Mouse (Mus musculus) CH12.LX (cell line): ENCODE results near the gene Krt19. TPM values are rescaled to one million over a fixed set of nuclear protein-coding genes. Genes with fewer than 3 reads are reported as not detected.

Source experiments
- DNase-seq: peaks from one replicate; pipeline ENCODE4 v3.0.0-alpha.2; 2013; ENCODE audit errors: extremely low read depth
- H3K27ac ChIP-seq: 2 replicates; pipeline ENCODE4 v1.5.1; 2012; ENCODE audit warnings: low read depth, mild to moderate bottlenecking, control low read depth, moderate library complexity; ENCODE audit not compliant: insufficient read depth
- H3K27me3 ChIP-seq: replicated peaks from 2 replicates; pipeline ENCODE3; 2012; ENCODE audit warnings: inconsistent platforms
- H3K36me3 ChIP-seq, 2 experiments: replicated peaks in 1 of 2; 2 replicates each; pipeline versions ENCODE3 to v1.6.1; 2012; ENCODE audit warnings: inconsistent platforms in 1 of 2, low read length in 1 of 2, mild to moderate bottlenecking in 1 of 2, mixed read lengths in 1 of 2, moderate library complexity in 1 of 2; ENCODE audit not compliant: control insufficient read depth in 1 of 2, insufficient read depth in 1 of 2
- H3K4me1 ChIP-seq, 2 experiments: 2 replicates each; pipeline ENCODE4 v1.6.1; 2012; ENCODE audit warnings: inconsistent platforms in 1 of 2, moderate library complexity in 1 of 2; ENCODE audit not compliant: insufficient read depth in 2 of 2, control insufficient read depth in 1 of 2
- H3K4me2 ChIP-seq: 2 replicates; pipeline ENCODE4 v1.6.1; 2012; ENCODE audit warnings: low read depth, mild to moderate bottlenecking, control low read depth; ENCODE audit not compliant: poor library complexity, insufficient read depth, severe bottlenecking
- H3K4me3 ChIP-seq, 3 experiments: fragments of 150-350 bp in 1 of 3; sonication (generic) in 1 of 3; replicated peaks in 1 of 3; 2 replicates each; pipeline versions ENCODE3 to v1.5.1; 2011 to 2012; ENCODE audit warnings: low read depth in 2 of 3, low read length in 2 of 3, mild to moderate bottlenecking in 2 of 3, moderate library complexity in 2 of 3, control low read depth in 1 of 3, improper control_type of control experiment in 1 of 3, inconsistent platforms in 1 of 3, mixed read lengths in 1 of 3; ENCODE audit not compliant: poor library complexity in 1 of 3
- H3K79me2 ChIP-seq: replicated peaks from 2 replicates; pipeline ENCODE4 v1.6.1; 2012; ENCODE audit warnings: mild to moderate bottlenecking, moderate library complexity; ENCODE audit not compliant: control insufficient read depth, poor library complexity, insufficient read depth, severe bottlenecking; ENCODE audit errors: extremely low read depth
- H3K9ac ChIP-seq: 2 replicates; pipeline ENCODE4 v1.6.1; 2012; ENCODE audit warnings: low read depth, mild to moderate bottlenecking, control low read depth, moderate library complexity; ENCODE audit not compliant: insufficient read depth
- H3K9me3 ChIP-seq: replicated peaks from 2 replicates; pipeline ENCODE3; 2012; ENCODE audit warnings: low read length, inconsistent platforms, mixed read lengths
- BHLHE40 ChIP-seq: IDR thresholded peaks from 2 replicates; pipeline ENCODE4 v1.6.1; 2011; ENCODE audit warnings: mild to moderate bottlenecking, low read depth, low read length, improper control_type of control experiment
- CHD1 ChIP-seq: IDR thresholded peaks from 2 replicates; pipeline ENCODE4 v1.6.1; 2012; ENCODE audit warnings: low read depth, low read length, improper control_type of control experiment, inconsistent platforms
- CTCF ChIP-seq, 2 experiments: IDR thresholded peaks in 1 of 2; conservative IDR thresholded peaks in 1 of 2; 2 replicates each; pipeline ENCODE4 v1.5.1; 2011 to 2012; ENCODE audit warnings: low read depth in 2 of 2, low read length in 2 of 2, improper control_type of control experiment in 1 of 2, inconsistent platforms in 1 of 2, mild to moderate bottlenecking in 1 of 2, moderate library complexity in 1 of 2
- E2F4 ChIP-seq: IDR thresholded peaks from 2 replicates; pipeline ENCODE4 v1.6.1; 2011; ENCODE audit warnings: low read depth, low read length, improper control_type of control experiment; ENCODE audit not compliant: insufficient replicate concordance
- ELF1 ChIP-seq: IDR thresholded peaks from 2 replicates; pipeline ENCODE4 v1.6.1; 2014; ENCODE audit warnings: low read depth, mild to moderate bottlenecking, inconsistent platforms, low read length, improper control_type of control experiment
- EP300 ChIP-seq: IDR thresholded peaks from 2 replicates; pipeline ENCODE4 v1.6.1; 2011; ENCODE audit warnings: low read length, improper control_type of control experiment
- IRF4 ChIP-seq: IDR thresholded peaks from 2 replicates; pipeline ENCODE4 v1.6.1; 2014; ENCODE audit warnings: low read depth, mild to moderate bottlenecking, inconsistent platforms, low read length, improper control_type of control experiment
- JUN ChIP-seq: IDR thresholded peaks from 2 replicates; pipeline ENCODE4 v1.6.1; 2011; ENCODE audit warnings: low read depth, mild to moderate bottlenecking, low read length, improper control_type of control experiment, moderate library complexity; ENCODE audit not compliant: insufficient read depth
- JUND ChIP-seq: conservative IDR thresholded peaks from 2 replicates; pipeline ENCODE4 v1.6.1; 2011; ENCODE audit warnings: low read depth, low read length, improper control_type of control experiment
- MAX ChIP-seq: IDR thresholded peaks from 2 replicates; pipeline ENCODE4 v1.6.1; 2011; ENCODE audit warnings: low read length, improper control_type of control experiment
- MYC ChIP-seq: IDR thresholded peaks from 2 replicates; pipeline ENCODE4 v1.6.1; 2011; ENCODE audit warnings: low read depth, mild to moderate bottlenecking, improper control_type of control experiment, low read length
- NELFE ChIP-seq: IDR thresholded peaks from 2 replicates; pipeline ENCODE4 v1.6.1; 2011; ENCODE audit warnings: low read depth, low read length, improper control_type of control experiment
- NRF1 ChIP-seq: IDR thresholded peaks from 2 replicates; pipeline ENCODE4 v1.6.1; 2014; ENCODE audit warnings: low read depth, mild to moderate bottlenecking, inconsistent platforms, low read length, improper control_type of control experiment, moderate library complexity
- PAX5 ChIP-seq: IDR thresholded peaks from 2 replicates; pipeline ENCODE4 v1.6.1; 2012; ENCODE audit warnings: low read length, inconsistent platforms, mixed read lengths
- POLR2A ChIP-seq: IDR thresholded peaks from 2 replicates; pipeline ENCODE4 v1.6.1; 2011; ENCODE audit warnings: low read depth, mild to moderate bottlenecking, improper control_type of control experiment, low read length
- POLR2AphosphoS2 ChIP-seq: IDR thresholded peaks from 2 replicates; pipeline ENCODE4 v1.6.1; 2011; ENCODE audit warnings: low read depth, low read length, improper control_type of control experiment
- SIN3A ChIP-seq: IDR thresholded peaks from 2 replicates; pipeline ENCODE4 v1.6.1; 2012; ENCODE audit warnings: low read length, improper control_type of control experiment, inconsistent platforms
- TBP ChIP-seq: conservative IDR thresholded peaks from 2 replicates; pipeline ENCODE4 v1.6.1; 2011; ENCODE audit warnings: low read depth, low read length, improper control_type of control experiment
- TCF12 ChIP-seq: IDR thresholded peaks from 2 replicates; pipeline ENCODE4 v1.6.1; 2014; ENCODE audit warnings: low read depth, mild to moderate bottlenecking, inconsistent platforms, low read length, improper control_type of control experiment
- UBTF ChIP-seq: IDR thresholded peaks from 2 replicates; pipeline ENCODE4 v1.6.1; 2012; ENCODE audit warnings: low read depth, mild to moderate bottlenecking, inconsistent platforms, low read length, improper control_type of control experiment, moderate library complexity
- USF1 ChIP-seq: IDR thresholded peaks from 2 replicates; pipeline ENCODE4 v1.6.1; 2014; ENCODE audit warnings: low read depth, mild to moderate bottlenecking, inconsistent platforms, low read length, improper control_type of control experiment
- ZC3H11A ChIP-seq: IDR thresholded peaks from 2 replicates; pipeline ENCODE4 v1.6.1; 2012; ENCODE audit warnings: low read depth, mild to moderate bottlenecking, inconsistent platforms, low read length, improper control_type of control experiment
- ZNF384 ChIP-seq: IDR thresholded peaks from 2 replicates; pipeline ENCODE4 v1.6.1; 2012; ENCODE audit warnings: low read depth, low read length, improper control_type of control experiment, inconsistent platforms
- dilution Hi-C: fragments of 300-500 bp; cut with MboI; formaldehyde crosslinking; loops from 2 replicates; pipeline ENCODE4 v1.14.3; 2020; ENCODE audit warnings: low sequenced_read_pairs; ENCODE audit not compliant: extremely low pct_unique_long_range_greater_than_20kb, extremely low pct_ligation_motif_present
- in situ Hi-C: fragments of 300-500 bp; cut with MboI; formaldehyde crosslinking; loops from 3 replicates; pipeline ENCODE4 v1.14.3; 2019; ENCODE audit warnings: low sequenced_read_pairs, low pct_ligation_motif_present, low pct_unique_long_range_greater_than_20kb, mixed read lengths
- polyA plus RNA-seq: library from polyadenylated mRNA; unstranded; fragments of >175 nt; gene quantifications from 2 replicates; pipeline ENCODE4 v1.2.1, GENCODE M21; 2012; ENCODE audit warnings: low read depth; ENCODE audit not compliant: insufficient read length
- total RNA-seq, 2 experiments: library from RNA; depleted of rRNA; stranded (reverse); fragments of 300-350 nt in 1 of 2; fragments of >200 nt in 1 of 2; gene quantifications; 2 replicates each; pipeline ENCODE4 v1.2.3; 2012 to 2014

Krt19 gene
- total and polyA plus RNA-seq, 3 experiments: 0.17 TPM; not detected in 2

DNA sequence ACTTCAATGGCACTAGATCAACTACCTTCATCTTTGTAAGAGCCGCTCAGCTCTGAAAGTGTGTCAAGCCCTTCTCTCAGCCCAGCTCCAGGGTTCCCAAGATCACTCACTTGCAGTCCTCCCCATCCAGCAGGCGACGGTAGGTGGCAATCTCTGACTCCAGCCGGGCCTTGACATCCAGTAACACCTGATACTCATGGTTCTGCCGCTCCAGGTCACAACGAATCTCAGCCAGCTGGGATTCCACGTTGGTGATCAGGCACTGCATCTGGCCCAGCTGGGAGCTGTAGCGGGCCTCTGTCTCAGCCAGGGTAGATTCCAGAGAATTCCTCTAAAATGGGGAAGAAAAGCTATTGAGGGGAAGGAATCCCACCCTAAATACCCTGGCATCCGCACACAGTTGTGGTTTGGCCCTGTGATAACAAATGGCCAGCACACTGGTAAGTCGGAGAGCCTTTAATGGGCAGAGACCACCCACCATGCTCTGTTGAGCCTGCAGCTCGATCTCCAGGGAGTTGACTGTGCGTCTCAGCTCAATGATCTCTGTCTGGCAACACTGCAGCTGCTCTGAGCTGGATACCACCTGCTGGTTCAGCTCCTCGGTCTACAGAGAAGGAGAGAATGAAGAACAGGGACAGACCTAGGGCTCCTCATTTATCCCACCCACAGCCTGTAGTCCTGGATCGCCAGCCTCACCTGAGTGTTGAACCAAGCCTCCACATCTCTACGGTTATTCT lies 45.6 kb downstream of the Krt19 start:
- Histone ChIP-seq H3K79me2 (no peaks in the 10 kb centered on the region), H3K4me3 (no peak overlapping the region), H3K27me3 (peaks cover 99% of the 10 kb centered on the region), H3K9ac (no peak overlapping the region), H3K36me3 (no peaks in the 10 kb centered on the region), H3K4me2 (no peak overlapping the region), H3K9me3 (no peaks in the 10 kb centered on the region), H3K4me1 (no peaks in the 10 kb centered on the region), H3K27ac (no peak overlapping the region)
- TF ChIP-seq BHLHE40 (no peak), CHD1 (no peak), ZNF384 (no peak), TCF12 (no peak), PAX5 (no peak), MAX (no peak), USF1 (no peak), CTCF (conservative IDR thresholded peaks at IDR 0.05 in 1 of 2, IDR thresholded peaks at IDR 0.05 in 1 of 2; ENCODE audit: low read depth in 2 of 2, low read length in 2 of 2) (no peak; a peak in 1 of 4 replicates), TBP (no peak), ZC3H11A (no peak), ELF1 (no peak)
- no peak for DNase-seq
- in situ Hi-C loops: no loop called here
- dilution Hi-C loops: no loop called here

DNA sequence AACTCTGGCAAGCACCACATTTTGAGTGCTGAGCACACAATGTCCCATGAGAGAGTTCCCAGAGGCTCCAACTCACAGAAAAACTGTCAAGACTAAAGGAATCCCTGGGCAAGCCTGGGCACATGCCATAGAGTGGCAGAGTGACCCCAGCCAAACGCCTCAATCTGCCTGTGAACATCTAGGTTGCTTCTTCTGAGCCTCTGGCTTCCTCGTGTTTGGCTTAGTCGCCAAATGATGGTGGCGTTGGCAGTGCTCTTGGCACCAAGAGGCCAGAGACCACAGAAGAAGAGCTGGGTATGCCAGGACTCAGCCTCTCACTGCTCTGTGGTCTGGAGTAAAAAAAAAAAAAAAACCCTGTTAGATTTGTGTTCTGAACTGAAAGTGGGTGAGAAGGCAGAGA lies 48.1 kb downstream of the Krt19 start:
- H3K4me1 ChIP-seq: no peaks in the 10 kb centered on the region
- H3K9me3 ChIP-seq: no peaks in the 10 kb centered on the region
- H3K36me3 ChIP-seq: no peaks in the 10 kb centered on the region
- peaks cover 98% of the 10 kb centered on the region for H3K27me3 ChIP-seq
- H3K4me3 ChIP-seq: no peak overlapping the region
- no peak for DNase-seq
- no peak overlapping the region for H3K27ac ChIP-seq
- no peak overlapping the region for H3K9ac ChIP-seq
- TF ChIP-seq UBTF (no peak), ZNF384 (no peak), NRF1 (no peak), MAX (no peak), E2F4 (no peak), POLR2AphosphoS2 (no peak), USF1 (no peak), TBP (no peak), ZC3H11A (no peak), IRF4 (no peak), EP300 (no peak), PAX5 (no peak), SIN3A (no peak), MYC (no peak), POLR2A (no peak), NELFE (no peak), JUND (no peak), ELF1 (no peak), CHD1 (no peak), JUN (no peak)
- H3K4me2 ChIP-seq: no peak overlapping the region
- in situ Hi-C loops: no loop called here
- dilution Hi-C loops: no loop called here
- H3K79me2 ChIP-seq: no peaks in the 10 kb centered on the region
